Mouse (Mus musculus) MEL-GATA-1-ER (cell line): ENCODE data around the gene Zfp266.
"Not testable (repeated sequence)": the region's sequence is repeated elsewhere in the genome, so short reads cannot be mapped to it uniquely, and the experiment has no call there.

Source experiments
- DNase-seq: peaks from one replicate; pipeline ENCODE4 v3.0.0-alpha.2; 2012; ENCODE audit warnings: low read depth; ENCODE audit errors: extremely low read depth

Gene Zfp266

GRCm38 (mm10) chr9:20521306-20521957 lies at the start of gene Zfp266:
TSS of gene Zfp266 (minus strand) at chr9:20521417.
- peak; percentile 77 for DNase-seq

GRCm38 (mm10) chr9:20565326-20566030 lies 44.3 kb upstream of the Zfp266 start:
- DNase-seq: not testable (repeated sequence)

GRCm38 (mm10) chr9:20562177-20562576 lies 41.0 kb upstream of the Zfp266 start:
- DNase-seq: no peak

GRCm38 (mm10) chr9:20552698-20553097 lies 31.5 kb upstream of the Zfp266 start:
- DNase-seq: no peak

- no peak for DNase-seq
Measured at GRCm38 (mm10) chr9:20551781-20552275, 30.6 kb upstream of the Zfp266 start.

- DNase-seq: no peak
Measured at GRCm38 (mm10) chr9:20545151-20545550, 23.9 kb upstream of the Zfp266 start.

- DNase-seq: no peak
Measured at GRCm38 (mm10) chr9:20544070-20544821, 23.0 kb upstream of the Zfp266 start.

- DNase-seq: no peak
Measured at GRCm38 (mm10) chr9:20543496-20543895, 22.3 kb upstream of the Zfp266 start.

GRCm38 (mm10) chr9:20536598-20536997 lies 15.4 kb upstream of the Zfp266 start:
- DNase-seq: no peak

- no peak for DNase-seq
Measured at GRCm38 (mm10) chr9:20534326-20534926, 13.2 kb upstream of the Zfp266 start.

GRCm38 (mm10) chr9:20520531-20521210 lies 546 bp downstream of the Zfp266 start:
- DNase-seq: peak; percentile 36

- no peak for DNase-seq
Measured at GRCm38 (mm10) chr9:20519949-20520348, 1.3 kb downstream of the Zfp266 start.

GRCm38 (mm10) chr9:20518708-20519107 lies 2.5 kb downstream of the Zfp266 start:
- no peak for DNase-seq

GRCm38 (mm10) chr9:20517727-20518126 lies 3.5 kb downstream of the Zfp266 start:
- DNase-seq: no peak

GRCm38 (mm10) chr9:20514016-20514415 lies 7.2 kb downstream of the Zfp266 start:
- no peak for DNase-seq

- DNase-seq: no peak
Measured at GRCm38 (mm10) chr9:20512714-20513113, 8.5 kb downstream of the Zfp266 start.

- no peak for DNase-seq
Measured at GRCm38 (mm10) chr9:20511645-20512044, 9.6 kb downstream of the Zfp266 start.

- DNase-seq: no peak
Measured at GRCm38 (mm10) chr9:20510346-20510745, 10.9 kb downstream of the Zfp266 start.

- no peak for DNase-seq
Measured at GRCm38 (mm10) chr9:20509676-20510075, 11.5 kb downstream of the Zfp266 start.

- no peak for DNase-seq
Measured at GRCm38 (mm10) chr9:20504801-20505200, 16.4 kb downstream of the Zfp266 start.

GRCm38 (mm10) chr9:20493281-20493680 lies 27.9 kb downstream of the Zfp266 start:
- no peak for DNase-seq
